Mouse (Mus musculus) kidney, adult 8-10 months (tissue): ENCODE data around the gene Olfr478.
"Not testable (repeated sequence)": the region's sequence is repeated elsewhere in the genome, so short reads cannot be mapped to it uniquely, and the experiment has no call there.

ENCODE experiments used
- DNase-seq, 2 experiments: peaks; one replicate each; pipeline ENCODE4 v3.0.0; 2022

The Olfr478 gene

GRCm38 (mm10) chr7:108033889-108034288 is at the start of gene Olfr478:
Gene Olfr478, minus strand, starts transcription at chr7:108033989.
- no peak for DNase-seq

GRCm38 (mm10) chr7:108079555-108079954 is 45.8 kb upstream of the Olfr478 start, which contains the start of gene Olfr481:
Gene Olfr481, plus strand, starts transcription at chr7:108079855.
- no peak for DNase-seq

GRCm38 (mm10) chr7:108067246-108067645 is 33.5 kb upstream of the Olfr478 start, which contains the start of gene Olfr480:
Gene Olfr480, minus strand, starts transcription at chr7:108067346.
- no peak for DNase-seq

- DNase-seq: no peak
These were observed 16.6 kb upstream of the Olfr478 start, which contains the start of gene Olfr479 for GRCm38 (mm10) chr7:108050393-108050792. Gene Olfr479, plus strand, starts transcription at chr7:108050693.

GRCm38 (mm10) chr7:108014256-108014655 is 19.5 kb downstream of the Olfr478 start:
- not testable (repeated sequence) for DNase-seq

GRCm38 (mm10) chr7:107986393-107986792 is 47.4 kb downstream of the Olfr478 start, which contains the start of gene Olfr477:
Gene Olfr477, plus strand, starts transcription at chr7:107986693.
- DNase-seq: no peak
